Mouse (Mus musculus) cerebellum, postnatal 10 days (tissue): ENCODE results near the gene Gdpgp1.

Experiments used
- DNase-seq, 2 experiments: peaks; one replicate each; pipeline ENCODE4 v3.0.0; 2021; ENCODE audit warnings: mixed read lengths in 2 of 2

The Gdpgp1 gene

GRCm38 (mm10) chr7:80227065-80227464 is 5.6 kb upstream of the Gdpgp1 start:
- DNase-seq = no peak

GRCm38 (mm10) chr7:80230196-80230595 is 2.5 kb upstream of the Gdpgp1 start:
- no peak for DNase-seq

GRCm38 (mm10) chr7:80231971-80232488 is 635 bp upstream of the Gdpgp1 start:
- no peak for DNase-seq

DNA sequence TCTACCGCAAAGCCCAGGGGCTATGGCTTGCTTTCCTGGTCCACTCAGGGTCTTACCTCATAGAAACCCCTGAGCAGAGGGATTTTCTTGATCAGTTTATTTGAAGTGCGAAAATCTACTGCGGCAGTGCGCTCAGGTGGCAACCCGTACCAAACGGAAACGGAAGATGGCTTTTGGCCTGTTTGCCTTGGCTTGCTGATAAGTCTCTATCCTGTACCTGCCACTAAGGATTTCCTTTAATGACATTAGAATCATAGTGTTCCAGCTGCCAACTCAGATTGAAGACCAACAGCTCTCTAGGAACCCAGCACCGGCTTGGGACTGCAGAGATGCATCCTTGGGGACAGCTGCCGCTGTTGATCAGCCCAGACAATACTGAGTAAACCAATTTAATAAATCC is 1.1 kb downstream of the Gdpgp1 start:
- no peak for DNase-seq

GRCm38 (mm10) chr7:80238542-80238941 is 5.9 kb downstream of the Gdpgp1 start:
- no peak for DNase-seq

- no peak for DNase-seq
Measured at GRCm38 (mm10) chr7:80241661-80242060, 9.0 kb downstream of the Gdpgp1 start.

GRCm38 (mm10) chr7:80244851-80245250 is 12.2 kb downstream of the Gdpgp1 start:
- DNase-seq = no peak

- peak; percentile 98 to 99 for DNase-seq
Measured at GRCm38 (mm10) chr7:80246148-80246721, 13.6 kb downstream of the Gdpgp1 start, which contains the start of gene Ttll13. Ttll13 (plus strand) TSS chr7:80246376.

- no peak for DNase-seq
Measured at GRCm38 (mm10) chr7:80246859-80247258, 14.2 kb downstream of the Gdpgp1 start.

GRCm38 (mm10) chr7:80252437-80252836 is 19.8 kb downstream of the Gdpgp1 start:
- no peak for DNase-seq

DNA sequence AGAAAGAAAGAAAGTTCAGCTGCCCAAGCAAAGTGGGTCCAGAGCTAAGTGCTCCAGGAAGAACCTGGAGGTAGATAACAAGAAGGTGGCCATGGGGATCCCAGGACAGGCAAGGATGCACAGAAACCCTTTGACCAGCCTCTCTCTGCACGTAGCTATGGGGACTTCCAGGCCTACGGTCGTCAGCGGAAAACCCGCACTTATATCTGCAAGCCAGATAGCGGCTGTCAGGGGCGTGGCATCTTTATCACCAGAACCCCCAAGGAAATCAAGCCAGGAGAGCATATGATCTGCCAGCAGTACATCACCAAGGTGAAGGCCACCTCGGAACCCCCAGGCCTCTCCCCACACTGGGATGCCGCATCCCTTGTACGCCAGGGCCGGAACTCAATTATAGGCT is 20.2 kb downstream of the Gdpgp1 start:
- no peak for DNase-seq

GRCm38 (mm10) chr7:80255981-80256380 is 23.3 kb downstream of the Gdpgp1 start:
- DNase-seq = no peak

DNA sequence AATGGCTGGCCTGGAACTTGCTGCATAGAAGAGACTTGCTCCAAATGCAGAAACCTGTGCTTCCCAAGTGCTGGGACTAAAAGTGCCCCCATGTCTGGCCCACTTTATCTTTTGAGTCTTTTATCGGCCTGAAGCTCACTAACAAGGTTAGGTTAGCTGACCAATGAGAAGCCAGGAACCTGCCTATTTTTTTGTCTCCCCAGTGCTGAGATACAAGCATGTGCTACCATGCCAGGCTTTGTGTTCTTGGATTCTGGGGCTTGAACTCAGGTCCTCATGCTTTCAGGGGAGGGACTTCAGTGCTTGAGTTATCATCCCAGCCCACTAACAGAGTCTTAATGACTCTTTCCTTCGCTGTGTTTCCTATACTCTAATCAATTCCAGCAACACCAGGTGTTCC is 25.0 kb downstream of the Gdpgp1 start:
- no peak for DNase-seq

GRCm38 (mm10) chr7:80260625-80261371 is 28.1 kb downstream of the Gdpgp1 start, which contains the start of gene Ngrn:
Ngrn (plus strand) TSS chr7:80261215.
- peak; percentile 92 to 93 for DNase-seq

DNA sequence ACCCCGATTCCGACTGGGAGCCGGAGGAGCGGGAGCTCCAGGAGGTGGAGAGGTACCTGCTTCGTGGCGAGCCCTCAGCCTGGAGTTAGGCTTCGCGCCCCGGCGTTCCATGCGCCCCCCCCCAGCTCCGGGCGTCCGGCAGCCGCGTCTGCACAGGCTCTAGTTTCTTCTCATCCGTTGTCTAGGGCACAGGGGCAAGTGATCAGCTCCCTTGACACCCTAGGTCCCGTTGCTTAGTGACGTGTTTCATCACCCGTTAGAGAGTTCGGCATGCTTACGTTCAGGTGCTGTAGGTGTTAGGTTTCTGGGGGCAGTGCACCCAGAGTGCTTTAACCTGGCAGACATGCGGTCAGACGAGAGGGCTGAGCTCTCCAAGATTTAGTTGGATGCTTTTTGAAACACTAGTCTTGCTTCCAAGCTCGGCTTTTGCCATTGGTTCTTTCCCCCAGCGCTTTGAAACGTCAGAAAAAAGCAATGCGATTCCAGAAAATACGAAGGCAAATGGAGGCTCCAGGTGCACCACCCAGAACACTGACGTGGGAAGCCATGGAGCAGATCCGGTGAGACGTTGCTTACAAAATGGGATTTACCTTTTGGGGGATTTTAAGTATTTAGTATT is 28.8 kb downstream of the Gdpgp1 start:
- no peak for DNase-seq

- DNase-seq = no peak
Measured at GRCm38 (mm10) chr7:80264606-80265005, 31.9 kb downstream of the Gdpgp1 start.

DNA sequence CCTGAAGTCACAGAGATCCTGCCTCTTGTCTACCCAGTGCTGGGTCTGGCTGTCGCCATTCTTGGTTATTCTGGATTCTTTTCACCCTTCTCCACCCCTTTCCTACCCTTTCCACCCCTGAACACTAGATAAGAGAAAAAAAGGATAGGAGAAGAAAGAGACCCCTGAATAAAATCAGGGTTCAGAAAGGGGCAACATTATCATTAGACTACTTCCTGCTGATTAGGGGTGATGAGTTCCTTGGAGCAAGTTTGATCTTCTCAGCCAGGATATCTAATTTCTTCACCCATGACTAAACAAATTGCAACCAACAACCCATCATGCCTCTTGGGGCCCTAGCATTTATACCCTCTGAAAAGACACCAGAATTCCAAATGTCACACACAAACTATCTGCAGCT is 35.1 kb downstream of the Gdpgp1 start:
- no peak for DNase-seq

DNA sequence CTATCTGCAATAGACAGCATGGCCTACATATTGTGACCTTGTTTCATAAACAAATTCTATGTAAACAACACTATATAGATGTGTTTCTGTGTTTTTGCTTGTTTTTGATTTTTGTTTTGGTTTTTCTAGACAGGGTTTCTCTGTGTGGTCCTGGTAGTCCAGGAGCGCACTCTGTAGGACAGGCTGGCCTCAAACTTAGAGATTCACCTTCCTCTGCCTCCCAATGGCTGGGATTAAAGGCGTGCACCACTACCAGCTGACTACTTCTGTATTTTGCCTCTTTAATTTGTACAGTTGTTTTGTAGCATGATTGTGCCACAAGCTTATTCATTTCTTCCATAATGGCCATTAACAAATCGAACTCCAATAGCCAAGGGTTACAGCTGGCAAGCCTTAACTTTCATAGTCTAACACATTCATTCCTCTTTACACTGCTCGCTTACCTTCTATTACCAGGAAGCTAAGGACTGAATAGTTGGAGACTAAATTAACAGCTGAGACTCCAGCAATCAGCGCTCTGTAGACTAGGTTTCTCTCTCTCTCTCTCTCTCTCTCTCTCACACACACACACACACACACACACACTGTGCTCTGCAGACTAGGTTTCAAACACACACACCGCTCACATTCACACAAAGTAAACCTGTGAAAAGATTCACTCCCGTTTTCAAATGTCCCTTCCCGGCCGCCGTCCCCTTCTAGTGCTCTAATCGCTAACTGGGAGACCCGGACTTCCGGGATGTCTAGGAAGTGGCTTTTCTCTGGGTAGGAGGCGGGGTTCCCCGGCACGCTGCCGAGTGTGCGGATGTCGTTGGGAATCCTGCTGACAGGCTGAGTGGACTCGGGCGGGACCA is 36.5 kb downstream of the Gdpgp1 start, which contains the start of gene Vps33b:
Gene Vps33b, plus strand, starts transcription at position 753 of the 854 bp plus-strand sequence.
- peak; percentile 99 to 100 for DNase-seq

- peak; percentile 71 to 82 for DNase-seq
Measured at GRCm38 (mm10) chr7:80269751-80270255, 37.1 kb downstream of the Gdpgp1 start.

DNA sequence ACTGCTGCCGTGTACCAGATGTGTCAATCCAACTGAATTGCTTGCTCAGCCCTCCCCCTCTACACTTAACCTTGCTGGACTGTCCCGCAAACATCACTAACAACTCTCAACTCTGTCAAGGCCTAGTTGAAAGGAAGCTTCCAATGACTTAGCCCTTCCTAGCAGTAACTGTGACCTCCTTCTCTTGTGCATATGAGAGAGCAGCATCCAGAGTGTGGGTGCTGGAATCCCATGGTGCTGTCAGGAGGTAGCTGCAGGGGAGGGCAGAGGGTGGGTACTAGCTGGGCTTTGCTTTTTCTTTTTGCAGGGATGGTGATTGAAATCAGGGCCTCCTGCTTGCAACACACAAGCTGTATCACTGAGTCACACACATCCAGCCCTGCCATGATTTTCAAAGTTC is 40.8 kb downstream of the Gdpgp1 start:
- DNase-seq = no peak

- no peak for DNase-seq
Measured at GRCm38 (mm10) chr7:80276374-80276773, 43.7 kb downstream of the Gdpgp1 start.

DNA sequence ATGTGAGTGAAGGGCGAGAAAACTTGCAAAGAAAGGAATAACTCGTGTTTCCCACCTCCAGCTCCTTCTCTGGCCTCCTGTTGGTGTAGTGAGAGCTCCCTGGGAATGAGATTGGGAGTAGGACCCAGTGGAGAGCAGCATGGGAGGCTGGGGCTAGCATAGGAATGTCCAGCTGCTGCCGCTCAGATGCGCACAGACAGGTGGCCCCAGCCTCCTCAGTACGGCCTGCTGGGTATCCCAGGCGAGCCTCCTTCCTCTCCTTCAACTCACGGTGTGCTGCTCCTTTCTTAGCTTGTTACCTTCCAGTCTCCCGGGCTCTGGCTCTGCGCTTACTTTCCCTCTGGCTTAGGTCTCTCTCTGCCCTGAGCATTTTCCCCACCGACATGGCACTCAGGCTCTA is 47.4 kb downstream of the Gdpgp1 start:
- no peak for DNase-seq
